Mouse (Mus musculus): ENCODE data around the gene Atp5g1. TPM values are rescaled to one million over a fixed set of nuclear protein-coding genes. Genes with fewer than 3 reads are reported as not detected.

Atp5g1 gene
- polyA plus RNA-seq, 1 experiment from 2014 or later, result 1,240 TPM

- DNase-seq (ENCODE audit: low spot score), result peak; percentile 97
- H3K27me3 ChIP-seq (ENCODE audit: insufficient read depth, poor library complexity, severe bottlenecking), result no peaks in the 10 kb centered on the region
- H3K4me3 ChIP-seq, result peak within 1 kb of the TSS; percentile 91
- no peaks in the 10 kb centered on the region for H3K9me3 ChIP-seq
- peak within 1 kb of the TSS; percentile 91 for H3K27ac ChIP-seq
- under 1% methylated on average over 29 of the region's 29 CpGs for WGBS
- peaks cover 14% of the 10 kb centered on the region for H3K36me3 ChIP-seq
- H3K4me1 ChIP-seq, result peaks cover 11% of the 10 kb centered on the region
These were observed 40.8 kb downstream of the Atp5g1 start, which contains the start of gene Snf8 for GRCm38 (mm10) chr11:96034596-96035052. Gene Snf8 (plus strand): TSS chr11:96034885.

- Histone ChIP-seq H3K4me1 (peaks cover 11% of the 10 kb centered on the region), H3K4me3 (peak overlapping the region; percentile 91), H3K27me3 (ENCODE audit: insufficient read depth, poor library complexity, severe bottlenecking) (no peaks in the 10 kb centered on the region), H3K36me3 (peaks cover 10% of the 10 kb centered on the region), H3K27ac (peak overlapping the region; percentile 91), H3K9me3 (no peaks in the 10 kb centered on the region)
- WGBS, result 50% methylated on average over 8 of the region's 8 CpGs
- no peak for DNase-seq (ENCODE audit: low spot score)
These were observed 41.4 kb downstream of the Atp5g1 start for GRCm38 (mm10) chr11:96034116-96034515.

- Histone ChIP-seq H3K4me1 (peaks cover 8% of the 10 kb centered on the region; the same call in 1 of the 2 replicates), H3K27ac (no peak overlapping the region), H3K27me3 (ENCODE audit: insufficient read depth, poor library complexity, severe bottlenecking) (no peaks in the 10 kb centered on the region), H3K9me3 (no peaks in the 10 kb centered on the region), H3K4me3 (no peak overlapping the region), H3K36me3 (peaks cover 7% of the 10 kb centered on the region; the same call in 1 of the 2 replicates)
- DNase-seq (ENCODE audit: low spot score), result no peak
- 96% methylated on average over 3 of the region's 3 CpGs for WGBS
These were observed 42.2 kb downstream of the Atp5g1 start for GRCm38 (mm10) chr11:96033264-96033663.

- Histone ChIP-seq H3K36me3 (peaks cover 2% of the 10 kb centered on the region; the same call in 1 of the 2 replicates), H3K4me1 (peaks cover 8% of the 10 kb centered on the region; the same call in 1 of the 2 replicates), H3K27ac (no peak overlapping the region), H3K27me3 (ENCODE audit: insufficient read depth, poor library complexity, severe bottlenecking) (peaks cover 2% of the 10 kb centered on the region; the same call in 1 of the 2 replicates), H3K4me3 (no peak overlapping the region), H3K9me3 (no peaks in the 10 kb centered on the region)
- DNase-seq (ENCODE audit: low spot score), result no peak
- WGBS, result 76% methylated on average over 2 of the region's 2 CpGs
These were observed 43.8 kb downstream of the Atp5g1 start for GRCm38 (mm10) chr11:96031701-96032100.

GRCm38 (mm10) chr11:96030571-96030970 is 44.9 kb downstream of the Atp5g1 start:
- Histone ChIP-seq H3K4me3 (no peak overlapping the region), H3K36me3 (no peaks in the 10 kb centered on the region), H3K27me3 (ENCODE audit: insufficient read depth, poor library complexity, severe bottlenecking) (peaks cover 6% of the 10 kb centered on the region; the same call in 1 of the 2 replicates), H3K27ac (no peak overlapping the region), H3K4me1 (peaks cover 5% of the 10 kb centered on the region; the same call in 1 of the 2 replicates), H3K9me3 (no peaks in the 10 kb centered on the region)
- 88% methylated on average over 3 of the region's 3 CpGs for WGBS
- DNase-seq (ENCODE audit: low spot score), result no peak

GRCm38 (mm10) chr11:96028130-96028529 is 47.3 kb downstream of the Atp5g1 start:
- Histone ChIP-seq H3K36me3 (no peaks in the 10 kb centered on the region), H3K4me1 (no peaks in the 10 kb centered on the region), H3K27me3 (ENCODE audit: insufficient read depth, poor library complexity, severe bottlenecking) (peaks cover 6% of the 10 kb centered on the region; the same call in 1 of the 2 replicates), H3K4me3 (no peak overlapping the region), H3K9me3 (no peaks in the 10 kb centered on the region), H3K27ac (no peak overlapping the region)
- 46% methylated on average over 5 of the region's 5 CpGs for WGBS
- DNase-seq (ENCODE audit: low spot score), result no peak

- Histone ChIP-seq H3K4me1 (peaks cover 30% of the 10 kb centered on the region), H3K36me3 (no peaks in the 10 kb centered on the region), H3K27ac (peak overlapping the region; percentile 26), H3K9me3 (no peaks in the 10 kb centered on the region), H3K27me3 (ENCODE audit: insufficient read depth, poor library complexity, severe bottlenecking) (no peaks in the 10 kb centered on the region), H3K4me3 (no peak overlapping the region)
- DNase-seq (ENCODE audit: low spot score), result no peak
- WGBS, result 46% methylated on average over 4 of the region's 4 CpGs
These were observed 54.8 kb downstream of the Atp5g1 start for GRCm38 (mm10) chr11:96020622-96021021.

Other genes starting within 250 kb of the Atp5g1 start
- 43.2 and 60.8 TPM in 2 replicates for gene Gngt2, start 238.5 kb downstream of the Atp5g1 start, polyA plus RNA-seq (2016; fragmentation: Nextera tagmentation; extraction: Ambion mirVana)
- 26.6 and 32.4 TPM in 2 replicates for gene Abi3, start 233.2 kb downstream of the Atp5g1 start, polyA plus RNA-seq (2016; fragmentation: Nextera tagmentation; extraction: Ambion mirVana)
- 0.16 and 0.49 TPM in 2 replicates for gene B4galnt2, start 160.8 kb downstream of the Atp5g1 start, polyA plus RNA-seq (2016; fragmentation: Nextera tagmentation; extraction: Ambion mirVana)
- gene Igf2bp1, start 69.7 kb downstream of the Atp5g1 start, polyA plus RNA-seq (2016; fragmentation: Nextera tagmentation; extraction: Ambion mirVana), result 88.7 and 107 TPM in 2 replicates
- not detected in 2 replicates for gene Gip, start 51.1 kb downstream of the Atp5g1 start, polyA plus RNA-seq (2016; fragmentation: Nextera tagmentation; extraction: Ambion mirVana)
- gene Snf8, start 40.8 kb downstream of the Atp5g1 start, polyA plus RNA-seq (2016; fragmentation: Nextera tagmentation; extraction: Ambion mirVana), result 88.3 and 102 TPM in 2 replicates
- gene Ube2z, start 10.3 kb downstream of the Atp5g1 start, polyA plus RNA-seq (2016; fragmentation: Nextera tagmentation; extraction: Ambion mirVana), result 35.2 and 44.4 TPM in 2 replicates
- 0.13 TPM in 1 of 2 replicates, not detected in the other for gene Calcoco2, start 36.3 kb upstream of the Atp5g1 start, polyA plus RNA-seq (2016; fragmentation: Nextera tagmentation; extraction: Ambion mirVana)
- not detected in 2 replicates for gene Ttll6, start 58.1 kb upstream of the Atp5g1 start, polyA plus RNA-seq (2016; fragmentation: Nextera tagmentation; extraction: Ambion mirVana)
- gene Hoxb13, start 118.6 kb upstream of the Atp5g1 start, polyA plus RNA-seq (2016; fragmentation: Nextera tagmentation; extraction: Ambion mirVana), result not detected in 2 replicates
- 0.75 TPM in 1 of 2 replicates, not detected in the other for gene Hoxb9, start 195.8 kb upstream of the Atp5g1 start, polyA plus RNA-seq (2016; fragmentation: Nextera tagmentation; extraction: Ambion mirVana)
- 0.30 TPM in 1 of 2 replicates, not detected in the other for gene Hoxb8, start 206.2 kb upstream of the Atp5g1 start, polyA plus RNA-seq (2016; fragmentation: Nextera tagmentation; extraction: Ambion mirVana)
- gene Hoxb7, start 211.0 kb upstream of the Atp5g1 start, polyA plus RNA-seq (2016; fragmentation: Nextera tagmentation; extraction: Ambion mirVana), result 0.11 and 1.3 TPM in 2 replicates
- gene Hoxb6, start 216.8 kb upstream of the Atp5g1 start, polyA plus RNA-seq (2016; fragmentation: Nextera tagmentation; extraction: Ambion mirVana), result 0.42 and 2.2 TPM in 2 replicates
- 1.0 and 5.2 TPM in 2 replicates for gene Hoxb5, start 227.7 kb upstream of the Atp5g1 start, polyA plus RNA-seq (2016; fragmentation: Nextera tagmentation; extraction: Ambion mirVana)
- 0.31 and 2.0 TPM in 2 replicates for gene Hoxb4, start 242.6 kb upstream of the Atp5g1 start, polyA plus RNA-seq (2016; fragmentation: Nextera tagmentation; extraction: Ambion mirVana)
- gene Hoxb3, start 247.7 kb upstream of the Atp5g1 start, polyA plus RNA-seq (2016; fragmentation: Nextera tagmentation; extraction: Ambion mirVana), result 0.42 and 1.8 TPM in 2 replicates

All from heart, embryonic 10.5 days (tissue).